Mouse (Mus musculus): Measurements from ENCODE around the gene 1700088E04Rik.

DNA sequence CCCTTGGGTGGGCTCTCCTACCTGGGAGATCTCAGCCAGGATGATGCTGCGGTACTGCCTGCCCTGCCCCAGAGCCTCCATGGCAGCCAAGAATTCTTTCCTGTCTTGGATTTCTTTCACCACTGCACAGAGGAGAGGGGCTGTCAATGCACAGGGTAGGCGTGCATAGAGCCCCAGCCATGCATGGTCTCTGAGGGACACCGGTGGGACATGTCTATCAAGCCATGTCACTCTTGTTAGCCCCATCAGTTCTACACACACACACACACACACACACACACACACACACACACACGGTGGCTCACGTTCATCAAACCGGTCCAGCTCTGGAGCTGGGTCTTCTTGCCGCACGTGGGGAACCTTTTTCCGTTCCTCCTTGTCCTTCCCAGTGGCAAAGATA, 5.7 kb downstream of the 1700088E04Rik start:
- TF ChIP-seq GATA1 (IDR thresholded peaks at IDR 0.05; ENCODE audit: borderline replicate concordance, low read length): no peak
- no peak for TF ChIP-seq FLI1 (IDR thresholded peaks at IDR 0.05; ENCODE audit: low read length)

Measured in megakaryocyte, embryonic 14.5 days (primary cell).